Mouse (Mus musculus): ENCODE data around the gene Midn. TPM values are rescaled to one million over a fixed set of nuclear protein-coding genes. Genes with fewer than 3 reads are reported as not detected.

Midn gene
- total RNA-seq, 4 experiments from 2014 or later: 20.8 to 36.0 (median 29.5) TPM

GRCm38 (mm10) chr10:80170052-80170451 is 22.0 kb downstream of the Midn start:
- no peak for DNase-seq (ENCODE audit: low spot score in 2 of 2)

- DNase-seq (ENCODE audit: low spot score in 2 of 2): no peak
These were observed 22.5 kb downstream of the Midn start for GRCm38 (mm10) chr10:80170601-80171021.

GRCm38 (mm10) chr10:80171252-80171651 is 23.2 kb downstream of the Midn start:
- no peak for DNase-seq (ENCODE audit: low spot score in 2 of 2)

GRCm38 (mm10) chr10:80171760-80172526 is 23.9 kb downstream of the Midn start:
- DNase-seq (ENCODE audit: low spot score in 2 of 2): no peak

GRCm38 (mm10) chr10:80172527-80173292 is 24.6 kb downstream of the Midn start, which contains the start of gene 1600002K03Rik:
1600002K03Rik (plus strand) TSS chr10:80172944.
- peak; percentile 77 to 84 for DNase-seq (ENCODE audit: low spot score in 2 of 2)

- DNase-seq (ENCODE audit: low spot score in 2 of 2): no peak
These were observed 25.3 kb downstream of the Midn start for GRCm38 (mm10) chr10:80173358-80173757.

- DNase-seq (ENCODE audit: low spot score in 2 of 2): no peak
These were observed 26.0 kb downstream of the Midn start for GRCm38 (mm10) chr10:80173955-80174640.

- no peak for DNase-seq (ENCODE audit: low spot score in 2 of 2)
These were observed 26.6 kb downstream of the Midn start for GRCm38 (mm10) chr10:80174705-80175104.

GRCm38 (mm10) chr10:80175536-80176269 is 27.6 kb downstream of the Midn start:
- DNase-seq (ENCODE audit: low spot score in 2 of 2): no peak

GRCm38 (mm10) chr10:80176270-80176834 is 28.3 kb downstream of the Midn start:
- no peak for DNase-seq (ENCODE audit: low spot score in 2 of 2)

GRCm38 (mm10) chr10:80177441-80178279 is 29.6 kb downstream of the Midn start:
- no peak for DNase-seq (ENCODE audit: low spot score in 2 of 2)

- DNase-seq (ENCODE audit: low spot score in 2 of 2): no peak
These were observed 31.3 kb downstream of the Midn start, which contains the start of gene Efna2 for GRCm38 (mm10) chr10:80179068-80180051. Efna2 (plus strand) TSS chr10:80179482.

GRCm38 (mm10) chr10:80180288-80180687 is 32.2 kb downstream of the Midn start:
- no peak for DNase-seq (ENCODE audit: low spot score in 2 of 2)

GRCm38 (mm10) chr10:80180823-80181222 is 32.8 kb downstream of the Midn start:
- no peak for DNase-seq (ENCODE audit: low spot score in 2 of 2)

GRCm38 (mm10) chr10:80182547-80182946 is 34.5 kb downstream of the Midn start:
- no peak for DNase-seq (ENCODE audit: low spot score in 2 of 2)

GRCm38 (mm10) chr10:80186649-80187048 is 38.6 kb downstream of the Midn start:
- no peak for DNase-seq (ENCODE audit: low spot score in 2 of 2)

GRCm38 (mm10) chr10:80187739-80188138 is 39.7 kb downstream of the Midn start:
- no peak for DNase-seq (ENCODE audit: low spot score in 2 of 2)

- DNase-seq (ENCODE audit: low spot score in 2 of 2): no peak
These were observed 40.5 kb downstream of the Midn start for GRCm38 (mm10) chr10:80188453-80189024.

Measured in gastrocnemius, adult 8-10 months (tissue).